18 mouse cellular contexts compared by ENCODE assay signal in the genomic region with DNA sequence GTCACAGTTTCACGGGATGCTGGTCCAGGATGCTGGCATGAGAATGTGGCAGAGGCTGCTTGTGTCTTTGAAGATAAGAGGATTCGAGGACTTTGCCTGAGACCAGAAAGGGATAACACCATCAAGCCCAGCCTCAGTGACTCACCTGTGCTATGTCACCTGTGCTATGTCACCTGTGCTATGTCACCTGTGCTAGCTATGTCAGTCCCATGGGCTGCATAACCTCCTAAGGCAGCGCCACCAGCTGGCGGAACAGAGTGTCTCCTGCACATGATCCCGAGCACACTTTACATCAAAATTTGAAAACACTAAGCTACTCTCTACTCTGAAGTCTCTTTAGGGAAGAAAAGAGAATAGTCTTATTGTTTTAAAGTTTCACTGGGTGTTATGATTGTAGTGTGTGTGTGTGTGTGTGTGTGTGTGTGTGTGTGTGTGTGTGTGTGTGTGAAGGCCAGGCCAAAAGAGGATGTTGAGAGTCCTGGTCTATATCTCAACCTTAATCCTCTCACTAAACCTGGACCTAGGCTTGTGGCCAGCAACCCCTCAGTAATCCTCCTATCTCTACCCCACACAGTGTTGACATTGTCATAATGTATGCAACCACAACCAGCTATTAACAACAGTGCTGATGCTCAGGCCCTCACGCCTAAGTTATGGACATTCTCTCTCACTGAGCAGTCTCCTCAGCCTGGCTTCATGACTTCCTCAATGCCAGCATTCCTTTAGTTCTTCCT. TPM values are rescaled to one million over a fixed set of nuclear protein-coding genes. Genes with fewer than 3 reads are reported as not detected.
DNase-seq lines count a peak whose midpoint lies in the region; ATAC-seq and TF ChIP-seq lines count a peak whose summit lies in the region.
"Had no signal": no experiment of that assay in that cellular context is flagged by ENCODE, and none has a peak within 500 bp of the region (broad histone marks: within the 10 kb centered on the region; RNA-seq: fewer than 3 reads in every experiment).

No protein-coding gene starts in this region.

- TF ChIP-seq CTCF in heart, adult 2 months (IDR thresholded peaks at IDR 0.05): no peak

- H3K27ac ChIP-seq in heart, embryonic 14.5 days (replicated peaks in 1 of 2; ENCODE audit: control insufficient read depth in 1 of 2, insufficient read depth in 1 of 2, low read depth in 2 of 2, low read length in 2 of 2): no peak overlapping the region
- H3K27ac ChIP-seq in heart, adult 2 months: no peak overlapping the region
- no peak overlapping the region for H3K27ac ChIP-seq in midbrain, embryonic 11.5 days (ENCODE audit: low read depth, low read length)
- no peak overlapping the region for H3K27ac ChIP-seq in midbrain, embryonic 14.5 days (replicated peaks; ENCODE audit: low read depth, low read length)
- H3K27ac ChIP-seq: hindbrain, embryonic 12.5 days; limb, embryonic 13.5 days; neural tube, embryonic 15.5 days had no signal

- no peak for TF ChIP-seq POLR2A in heart, adult 2 months (IDR thresholded peaks at IDR 0.05; ENCODE audit: insufficient read depth, low read depth, low read length)

- H3K79me2 ChIP-seq in heart, adult 2 months (replicated peaks; ENCODE audit: control insufficient read depth, insufficient read depth, low read length): no peaks in the 10 kb centered on the region

- no peak overlapping the region for H3K4me2 ChIP-seq in heart, embryonic 14.5 days (ENCODE audit: low read length)
- H3K4me2 ChIP-seq in midbrain, embryonic 11.5 days: no peak overlapping the region
- no peak overlapping the region for H3K4me2 ChIP-seq in midbrain, embryonic 14.5 days (ENCODE audit: low read length)
- H3K4me2 ChIP-seq: hindbrain, embryonic 12.5 days; limb, embryonic 13.5 days; neural tube, embryonic 15.5 days had no signal

- intact Hi-C loops in heart, adult 2 months (cut with DNase I): no loop called here

- WGBS in heart, embryonic 14.5 days: 61% methylated on average over 6 of the region's 6 CpGs
- WGBS in heart, adult 2 months: 67% methylated on average over 6 of the region's 6 CpGs
- 78% methylated on average over 6 of the region's 6 CpGs for WGBS in midbrain, embryonic 11.5 days
- WGBS in midbrain, embryonic 14.5 days: 79% methylated on average over 6 of the region's 6 CpGs

- DNase-seq in heart, adult 2 months: no peak
- DNase-seq in midbrain, embryonic 11.5 days (ENCODE audit: low spot score, missing footprints): no peak
- no peak for DNase-seq in midbrain, embryonic 14.5 days
- DNase-seq in layer of hippocampus, adult 9-11 months: no peak
- DNase-seq in adrenal gland, postnatal 10 days: no peak
- DNase-seq: cerebellum, postnatal 14 days; kidney, adult 11 months; kidney, postnatal 14 days; lung, adult 2 months; right cerebral cortex, postnatal 4 days had no signal

- peaks cover 0 to 6% of the 10 kb centered on the region in 2 experiments; a peak in 1 of 4 replicates for H3K4me1 ChIP-seq in heart, embryonic 14.5 days (ENCODE audit: control insufficient read depth in 2 of 2, insufficient read depth in 2 of 2, low read length in 2 of 2)
- H3K4me1 ChIP-seq in heart, adult 2 months (ENCODE audit: control insufficient read depth, insufficient read depth, low read length): no peaks in the 10 kb centered on the region
- H3K4me1 ChIP-seq in midbrain, embryonic 11.5 days (ENCODE audit: control insufficient read depth, insufficient read depth, low read length): no peaks in the 10 kb centered on the region
- no peaks in the 10 kb centered on the region for H3K4me1 ChIP-seq in midbrain, embryonic 14.5 days (ENCODE audit: control insufficient read depth, insufficient read depth, low read length)
- H3K4me1 ChIP-seq: hindbrain, embryonic 12.5 days; limb, embryonic 13.5 days; neural tube, embryonic 15.5 days had no signal

- no peaks in the 10 kb centered on the region for H3K9me3 ChIP-seq in heart, embryonic 14.5 days (ENCODE audit: control insufficient read depth, low read length)
- H3K9me3 ChIP-seq in midbrain, embryonic 11.5 days (ENCODE audit: control insufficient read depth, low read length): no peaks in the 10 kb centered on the region
- no peaks in the 10 kb centered on the region for H3K9me3 ChIP-seq in midbrain, embryonic 14.5 days (ENCODE audit: control insufficient read depth, low read length)
- H3K9me3 ChIP-seq: hindbrain, embryonic 12.5 days; limb, embryonic 13.5 days; neural tube, embryonic 15.5 days had no signal

- peak; percentile 26; the same call in 1 of the 2 replicates for ATAC-seq in heart, embryonic 14.5 days (ENCODE audit: insufficient number of reproducible peaks, insufficient read depth, low FRiP score, low read depth)
- 0 out of 2 replicates have a peak, but pooled peaks have one; percentile 44 for ATAC-seq in midbrain, embryonic 11.5 days (ENCODE audit: low FRiP score)
- ATAC-seq in midbrain, embryonic 14.5 days (ENCODE audit: low FRiP score, low TSS enrichment): no peak
- ATAC-seq in granulocyte monocyte progenitor cell, adult 5-6 weeks (replicated peaks; ENCODE audit: poor library complexity, severe bottlenecking): peak; percentile 68
- ATAC-seq in megakaryocyte progenitor cell, adult 5-6 weeks (replicated peaks; ENCODE audit: poor library complexity): peak; percentile 74
- ATAC-seq: forebrain, embryonic 16.5 days had no signal

- TF ChIP-seq EP300 in heart, adult 2 months (IDR thresholded peaks at IDR 0.05; ENCODE audit: insufficient read depth, low read depth, low read length): no peak

- H3K9ac ChIP-seq in heart, embryonic 14.5 days (ENCODE audit: low read length): no peak overlapping the region
- no peak overlapping the region for H3K9ac ChIP-seq in heart, adult 2 months (ENCODE audit: low read depth, low read length)
- no peak overlapping the region for H3K9ac ChIP-seq in midbrain, embryonic 11.5 days (ENCODE audit: low read length)
- H3K9ac ChIP-seq in midbrain, embryonic 14.5 days (replicated peaks; ENCODE audit: low read length): no peak overlapping the region
- H3K9ac ChIP-seq: hindbrain, embryonic 12.5 days; limb, embryonic 13.5 days; neural tube, embryonic 15.5 days had no signal

- 0 out of 2 replicates have a peak, but pooled peaks cover 3% of the 10 kb centered on the region for H3K36me3 ChIP-seq in heart, embryonic 14.5 days (ENCODE audit: control insufficient read depth, insufficient read depth, low read length)
- H3K36me3 ChIP-seq in heart, adult 2 months (ENCODE audit: control insufficient read depth, insufficient read depth, low read length): no peaks in the 10 kb centered on the region
- no peaks in the 10 kb centered on the region for H3K36me3 ChIP-seq in midbrain, embryonic 11.5 days (ENCODE audit: control insufficient read depth, insufficient read depth, low read length)
- H3K36me3 ChIP-seq in midbrain, embryonic 14.5 days (ENCODE audit: control insufficient read depth, insufficient read depth, low read length): no peaks in the 10 kb centered on the region
- H3K36me3 ChIP-seq: hindbrain, embryonic 12.5 days; limb, embryonic 13.5 days; neural tube, embryonic 15.5 days had no signal

- no peak overlapping the region for H3K4me3 ChIP-seq in heart, embryonic 14.5 days (ENCODE audit: control insufficient read depth in 1 of 2, insufficient read depth in 1 of 2, low read depth in 1 of 2, low read length in 2 of 2)
- H3K4me3 ChIP-seq in heart, adult 2 months: no peak overlapping the region
- no peak overlapping the region for H3K4me3 ChIP-seq in midbrain, embryonic 11.5 days (ENCODE audit: low read depth, low read length)
- H3K4me3 ChIP-seq in midbrain, embryonic 14.5 days (replicated peaks; ENCODE audit: low read depth, low read length): no peak overlapping the region
- H3K4me3 ChIP-seq: erythroblast, embryonic 14.5 days; hindbrain, embryonic 12.5 days; limb, embryonic 13.5 days; neural tube, embryonic 15.5 days had no signal

- no peaks in the 10 kb centered on the region for H3K27me3 ChIP-seq in heart, embryonic 14.5 days (ENCODE audit: control insufficient read depth, insufficient read depth, low read length)
- H3K27me3 ChIP-seq in heart, adult 2 months (ENCODE audit: control insufficient read depth, insufficient read depth, low read length): no peaks in the 10 kb centered on the region
- H3K27me3 ChIP-seq in midbrain, embryonic 11.5 days (ENCODE audit: control insufficient read depth, insufficient read depth, low read length): no peaks in the 10 kb centered on the region
- H3K27me3 ChIP-seq in midbrain, embryonic 14.5 days (ENCODE audit: control insufficient read depth, insufficient read depth, low read length): no peaks in the 10 kb centered on the region
- H3K27me3 ChIP-seq: hindbrain, embryonic 12.5 days; limb, embryonic 13.5 days; neural tube, embryonic 15.5 days had no signal

RNA-seq across cellular contexts. Expression of a gene that starts 17.4 kb away (rescaled TPM):
- polyA plus RNA-seq in heart, embryonic 14.5 days (2014; fragmentation: Nextera tagmentation; extraction: Ambion mirVana): 14.3 and 14.9 TPM in 2 replicates
- total RNA-seq in heart, adult 2 months (2021): 10 to 100 TPM; 72.2 to 77.9 TPM
- polyA plus RNA-seq in heart, adult 2 months (2012; rRNA removed): 32.7 and 51.4 TPM in 2 replicates
- polyA plus RNA-seq in midbrain, embryonic 11.5 days (2014; fragmentation: Nextera tagmentation; extraction: Ambion mirVana): 1.1 TPM in 2 replicates
- polyA plus RNA-seq in midbrain, embryonic 14.5 days (2014; fragmentation: Nextera tagmentation; extraction: Ambion mirVana): 5.9 and 9.3 TPM in 2 replicates
- 6.0 and 7.4 TPM in 2 replicates for total RNA-seq in granulocyte monocyte progenitor cell, adult 5-6 weeks (2014; fragmentation: Nextera tagmentation)
- total RNA-seq in granulocyte monocyte progenitor cell, adult 5-6 weeks (2017): 2.8 and 5.6 TPM in 2 replicates
- total RNA-seq in megakaryocyte progenitor cell, adult 5-6 weeks (2015): 5.5 and 6.2 TPM in 2 replicates
- total RNA-seq in megakaryocyte progenitor cell, adult 5-6 weeks (2017): 2.7 and 7.1 TPM in 2 replicates
- 10 to 100 TPM; 29.6 to 42.6 TPM for total RNA-seq in adrenal gland, postnatal 10 days (2021)
- polyA plus RNA-seq: erythroblast, embryonic 14.5 days had no signal
